Comparison of ENCODE assay signal across 35 mouse cellular contexts in genomic region chr1:165160723-165161405, GRCm38 (mm10). TPM values are rescaled to one million over a fixed set of nuclear protein-coding genes. Genes with fewer than 3 reads are reported as not detected.
DNase-seq lines count a peak whose midpoint lies in the region; ATAC-seq and TF ChIP-seq lines count a peak whose summit lies in the region.
"Had no signal": no experiment of that assay in that cellular context is flagged by ENCODE, and none has a peak within 500 bp of the region (broad histone marks: within the 10 kb centered on the region; RNA-seq: fewer than 3 reads in every experiment).

Gene Tbx19, minus strand, starts transcription at chr1:165160773.

- ATAC-seq in forebrain, embryonic 11.5 days (replicated peaks; ENCODE audit: low FRiP score), result no peak
- ATAC-seq: forebrain, embryonic 16.5 days; intestine, embryonic 16.5 days; liver, postnatal 0 days; lung, postnatal 0 days had no signal

- no peaks in the 10 kb centered on the region for H3K27me3 ChIP-seq in forebrain, embryonic 11.5 days (ENCODE audit: control insufficient read depth, insufficient read depth, low read length)
- H3K27me3 ChIP-seq in forebrain, embryonic 10.5 days (ENCODE audit: poor library complexity, severe bottlenecking), result no peaks in the 10 kb centered on the region
- H3K27me3 ChIP-seq in thymus, adult 2 months (ENCODE audit: control insufficient read depth, insufficient read depth, low read length), result no peaks in the 10 kb centered on the region
- H3K27me3 ChIP-seq: midbrain, embryonic 12.5 days; neural tube, embryonic 13.5 days had no signal

- no peak within 1 kb of the TSS for H3K9ac ChIP-seq in forebrain, embryonic 11.5 days (ENCODE audit: low read length)
- H3K9ac ChIP-seq: heart, embryonic 13.5 days; hindbrain, embryonic 14.5 days; limb, embryonic 12.5 days; liver, postnatal 0 days; midbrain, embryonic 12.5 days; neural tube, embryonic 13.5 days had no signal

- TF ChIP-seq CTCF in left cerebral cortex, adult 2 months (IDR thresholded peaks at IDR 0.05), result no peak
- TF ChIP-seq CTCF in thymus, adult 2 months (IDR thresholded peaks at IDR 0.05; ENCODE audit: borderline replicate concordance, control insufficient read depth, extremely low read depth, insufficient read depth, low read length, poor library complexity), result no peak

- TF ChIP-seq POLR2A in thymus, adult 2 months (IDR thresholded peaks at IDR 0.05; ENCODE audit: control insufficient read depth, extremely low read depth, insufficient read depth, low read length, poor library complexity), result no peak

- H3K4me3 ChIP-seq in forebrain, embryonic 11.5 days (ENCODE audit: low read depth, low read length), result no peak within 1 kb of the TSS
- no peak within 1 kb of the TSS for H3K4me3 ChIP-seq in forebrain, embryonic 10.5 days
- no peak within 1 kb of the TSS for H3K4me3 ChIP-seq in left cerebral cortex, adult 2 months
- no peak within 1 kb of the TSS for H3K4me3 ChIP-seq in thymus, adult 2 months (ENCODE audit: control insufficient read depth, insufficient read depth, low read length)
- H3K4me3 ChIP-seq: heart, adult 2 months; heart, embryonic 13.5 days; layer of hippocampus, adult 2 months; limb, embryonic 12.5 days; midbrain, embryonic 12.5 days; myocyte; neural tube, embryonic 13.5 days had no signal

- 88% methylated on average over 8 of the region's 8 CpGs for WGBS in forebrain, embryonic 11.5 days
- WGBS in forebrain, embryonic 10.5 days, result 90% methylated on average over 8 of the region's 8 CpGs
- WGBS in thymus, adult 2 months, result 92% methylated on average over 8 of the region's 8 CpGs

- intact Hi-C loops in left cerebral cortex, postnatal 14 days (cut with DNase I), result no loop called here
- intact Hi-C loops in left cerebral cortex, adult 2 months (cut with DNase I), result no loop called here

- no peaks in the 10 kb centered on the region for H3K36me3 ChIP-seq in forebrain, embryonic 11.5 days (ENCODE audit: control insufficient read depth, insufficient read depth, low read length)
- H3K36me3 ChIP-seq in forebrain, embryonic 10.5 days (replicated peaks), result no peaks in the 10 kb centered on the region
- no peaks in the 10 kb centered on the region for H3K36me3 ChIP-seq in thymus, adult 2 months (ENCODE audit: control insufficient read depth, insufficient read depth, low read length)
- H3K36me3 ChIP-seq: heart, embryonic 13.5 days; limb, embryonic 12.5 days; midbrain, embryonic 12.5 days; neural tube, embryonic 13.5 days had no signal

- no peaks in the 10 kb centered on the region for H3K4me1 ChIP-seq in forebrain, embryonic 11.5 days (replicated peaks; ENCODE audit: control insufficient read depth, insufficient read depth, low read length)
- no peaks in the 10 kb centered on the region for H3K4me1 ChIP-seq in forebrain, embryonic 10.5 days
- H3K4me1 ChIP-seq in thymus, adult 2 months (replicated peaks; ENCODE audit: control insufficient read depth, insufficient read depth, low read length), result peaks cover 18% of the 10 kb centered on the region
- H3K4me1 ChIP-seq: limb, embryonic 12.5 days; midbrain, embryonic 12.5 days; neural tube, embryonic 13.5 days had no signal

- no peak within 1 kb of the TSS for H3K27ac ChIP-seq in forebrain, embryonic 11.5 days (ENCODE audit: low read depth, low read length)
- no peak within 1 kb of the TSS for H3K27ac ChIP-seq in forebrain, embryonic 10.5 days
- no peak within 1 kb of the TSS for H3K27ac ChIP-seq in left cerebral cortex, adult 2 months
- no peak within 1 kb of the TSS for H3K27ac ChIP-seq in thymus, adult 2 months (ENCODE audit: control insufficient read depth, insufficient read depth, low read length)
- H3K27ac ChIP-seq: heart, adult 2 months; heart, embryonic 13.5 days; hindbrain, embryonic 14.5 days; layer of hippocampus, adult 2 months; limb, embryonic 12.5 days; macrophage; midbrain, embryonic 12.5 days; neural tube, embryonic 13.5 days had no signal

- H3K4me2 ChIP-seq in forebrain, embryonic 11.5 days (ENCODE audit: low read depth, low read length, severe bottlenecking), result no peak within 1 kb of the TSS
- H3K4me2 ChIP-seq: heart, embryonic 13.5 days; hindbrain, embryonic 14.5 days; limb, embryonic 12.5 days; liver, embryonic 11.5 days; midbrain, embryonic 12.5 days; neural tube, embryonic 13.5 days had no signal

- peak; percentile 25 for DNase-seq in forebrain, embryonic 11.5 days (ENCODE audit: low spot score)
- no peak for DNase-seq in forebrain, embryonic 10.5 days (ENCODE audit: extremely low spot score, low spot score)
- DNase-seq in left cerebral cortex, postnatal 14 days (ENCODE audit: low spot score in 2 of 2), result peak; percentile 21 to 39
- DNase-seq in left cerebral cortex, adult 2 months (ENCODE audit: extremely low spot score in 1 of 2, low spot score in 2 of 2), result no peak
- DNase-seq in thymus, adult 2 months, result no peak
- DNase-seq in thymus, postnatal 10 days (ENCODE audit: low spot score in 2 of 2), result no peak
- DNase-seq in gastrocnemius, postnatal 4 days (ENCODE audit: low spot score in 2 of 2), result no peak
- DNase-seq: adrenal gland, postnatal 36 days; cerebellum, adult 11 months; cerebellum, adult 9-11 months; gastrocnemius, postnatal 10 days; heart, adult 2 months; kidney, postnatal 25 days; liver, postnatal 0 days; retina, postnatal 1 day; right cerebral cortex, postnatal 4 days; thymus, postnatal 25 days had no signal

- no peaks in the 10 kb centered on the region for H3K9me3 ChIP-seq in forebrain, embryonic 11.5 days (ENCODE audit: control insufficient read depth, low read length)
- H3K9me3 ChIP-seq in forebrain, embryonic 10.5 days, result peaks cover 3% of the 10 kb centered on the region; the same call in 1 of the 2 replicates
- H3K9me3 ChIP-seq: limb, embryonic 12.5 days; midbrain, embryonic 12.5 days; neural tube, embryonic 13.5 days had no signal

RNA-seq across cellular contexts. Expression of gene Tbx19, which starts in this region (rescaled TPM):
- polyA plus RNA-seq in forebrain, embryonic 11.5 days (2014; fragmentation: Nextera tagmentation; extraction: Ambion mirVana), result not detected in 2 replicates
- not detected in 2 replicates for polyA plus RNA-seq in forebrain, embryonic 10.5 days (2016; fragmentation: Nextera tagmentation; extraction: Ambion mirVana)
- not detected for total RNA-seq in left cerebral cortex, postnatal 14 days (2021)
- not detected for total RNA-seq in left cerebral cortex, adult 2 months (2021)
- 9.6 and 10.3 TPM in 2 replicates for polyA plus RNA-seq in thymus, adult 2 months (2012; rRNA removed)
- under 1 TPM; 0.16 to 0.17 TPM for total RNA-seq in gastrocnemius, postnatal 4 days (2021)
- total RNA-seq: heart, adult 2 months; heart, postnatal 25 days; layer of hippocampus, adult 2 months; layer of hippocampus, postnatal 25 days; left cerebral cortex, postnatal 10 days had no signal
- polyA plus RNA-seq: embryonic facial prominence, embryonic 11.5 days; forebrain, embryonic 16.5 days; heart, adult 2 months; heart, embryonic 13.5 days; hindbrain, embryonic 14.5 days; intestine, embryonic 16.5 days; kidney, embryonic 14.5 days; limb, embryonic 12.5 days; lung, postnatal 0 days; macrophage; midbrain, embryonic 12.5 days; myocyte; neural tube, embryonic 13.5 days; stomach, embryonic 16.5 days had no signal

Comparison
In these comparisons a context has a peak if more than half of its experiments do, and no peak if none do; other contexts are left out.
1. RNA of gene Tbx19 (polyA plus RNA-seq): 9.6 to 10.3 TPM in thymus, adult 2 months; not detected in forebrain, embryonic 11.5 days and not detected in forebrain, embryonic 10.5 days; every median in the first group is over 10 times any median in the second.
2. Peak in DNase-seq in forebrain, embryonic 11.5 days; RNA of the gene not detected or under 1 TPM.
3. Peak in DNase-seq in left cerebral cortex, postnatal 14 days; RNA of the gene not detected or under 1 TPM.